Mouse (Mus musculus) megakaryocyte, embryonic 14.5 days (primary cell): ENCODE data around the gene Polr2a. TPM values are rescaled to one million over a fixed set of nuclear protein-coding genes. Genes with fewer than 3 reads are reported as not detected.

Experiments used
- H3K27me3 ChIP-seq: replicated peaks from 2 replicates; pipeline ENCODE3; 2012; ENCODE audit warnings: inconsistent platforms
- H3K36me3 ChIP-seq: replicated peaks from 2 replicates; pipeline ENCODE3; 2012; ENCODE audit warnings: low read length, inconsistent platforms, mixed read lengths
- H3K4me1 ChIP-seq: 2 replicates; pipeline ENCODE4 v1.6.1; 2012; ENCODE audit warnings: inconsistent platforms
- H3K4me3 ChIP-seq: replicated peaks from 2 replicates; pipeline ENCODE3; 2012; ENCODE audit warnings: moderate library complexity, mild to moderate bottlenecking, inconsistent platforms
- H3K9me3 ChIP-seq: 2 replicates; pipeline ENCODE4 v1.6.1; 2012; ENCODE audit warnings: inconsistent platforms
- FLI1 ChIP-seq: IDR thresholded peaks from 2 replicates; pipeline ENCODE4 v1.6.1; 2012; ENCODE audit warnings: low read length, inconsistent platforms, mixed read lengths
- GATA1 ChIP-seq: IDR thresholded peaks from 3 replicates; pipeline ENCODE4 v1.6.1; 2012; ENCODE audit warnings: mixed read lengths, low read length, inconsistent platforms, borderline replicate concordance
- polyA plus RNA-seq: library from polyadenylated mRNA; stranded (reverse); fragments of >175 nt; gene quantifications from 2 replicates; pipeline ENCODE4 v1.2.3, GENCODE M21; 2012; ENCODE audit warnings: low replicate concordance; ENCODE audit not compliant: insufficient read depth

Polr2a gene
- polyA plus RNA-seq, 1 experiment, result 36.5 TPM

GRCm38 (mm10) chr11:69766126-69766609, 7.7 kb upstream of the Polr2a start:
- Histone ChIP-seq H3K4me3 (peak overlapping the region; percentile 94), H3K36me3 (no peaks in the 10 kb centered on the region), H3K9me3 (no peaks in the 10 kb centered on the region), H3K27me3 (peaks cover 40% of the 10 kb centered on the region), H3K4me1 (peaks cover 24% of the 10 kb centered on the region)
- TF ChIP-seq GATA1 (no peak), FLI1 (no peak)

GRCm38 (mm10) chr11:69765221-69766125, 7.0 kb upstream of the Polr2a start, which contains the start of gene Zbtb4:
Gene Zbtb4 (plus strand): TSS chr11:69765912.
- no peak for TF ChIP-seq FLI1
- no peak for TF ChIP-seq GATA1
- Histone ChIP-seq H3K4me1 (peaks cover 30% of the 10 kb centered on the region), H3K36me3 (no peaks in the 10 kb centered on the region), H3K9me3 (no peaks in the 10 kb centered on the region), H3K27me3 (peaks cover 37% of the 10 kb centered on the region), H3K4me3 (peak within 1 kb of the TSS; percentile 94)

DNA sequence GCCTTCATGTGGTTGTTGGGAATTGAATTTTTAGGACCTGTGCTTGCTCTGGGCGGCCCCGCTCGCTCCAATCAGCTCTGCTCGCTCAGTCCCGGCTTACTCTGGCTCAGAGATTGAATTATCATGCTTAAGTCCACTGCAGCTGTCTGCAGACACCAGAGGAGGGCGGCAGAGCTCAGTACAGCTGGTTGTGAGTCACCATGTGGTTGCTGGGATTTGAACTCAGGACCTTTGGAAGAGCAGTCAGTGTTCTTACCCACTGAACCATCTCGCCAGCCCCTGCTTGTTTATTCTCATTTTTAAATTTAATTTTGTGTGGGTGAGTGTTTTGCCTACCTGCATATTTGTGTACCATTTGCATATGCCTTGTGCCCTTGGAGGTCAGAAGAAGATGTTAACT, 5.1 kb upstream of the Polr2a start:
- H3K9me3 ChIP-seq, result no peaks in the 10 kb centered on the region
- no peaks in the 10 kb centered on the region for H3K36me3 ChIP-seq
- TF ChIP-seq FLI1, result no peak
- H3K27me3 ChIP-seq, result peaks cover 23% of the 10 kb centered on the region
- H3K4me3 ChIP-seq, result no peak overlapping the region
- peaks cover 42% of the 10 kb centered on the region for H3K4me1 ChIP-seq

DNA sequence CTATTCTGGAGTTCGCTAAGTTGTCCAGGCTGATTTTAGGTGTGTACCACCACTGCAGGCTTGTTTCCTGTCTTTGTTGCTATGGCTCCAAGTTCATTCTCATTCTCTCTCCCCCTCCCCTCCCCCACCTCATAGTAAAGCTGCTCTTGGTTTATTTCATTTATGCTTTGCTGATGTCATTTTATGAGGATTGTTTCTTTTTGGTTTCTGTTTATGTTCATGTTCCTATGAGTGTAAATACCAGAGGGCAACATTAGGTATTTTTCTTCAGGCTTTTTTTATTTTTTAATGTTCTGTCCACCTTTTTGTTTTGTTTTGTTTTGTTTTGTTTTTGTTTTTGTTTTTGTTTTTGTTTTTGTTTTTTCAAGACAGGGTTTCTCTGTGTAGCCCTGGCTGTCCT, 3.4 kb upstream of the Polr2a start, which contains the start of gene Slc35g3:
Slc35g3 (minus strand) TSS at position 101 of the 400 bp plus-strand sequence.
- H3K27me3 ChIP-seq, result peaks cover 9% of the 10 kb centered on the region
- no peaks in the 10 kb centered on the region for H3K9me3 ChIP-seq
- peak within 1 kb of the TSS; percentile 7 for H3K4me3 ChIP-seq
- peaks cover 39% of the 10 kb centered on the region for H3K4me1 ChIP-seq
- TF ChIP-seq GATA1 (no peak), FLI1 (no peak)
- no peaks in the 10 kb centered on the region for H3K36me3 ChIP-seq

GRCm38 (mm10) chr11:69760901-69761200, 2.4 kb upstream of the Polr2a start:
- no peaks in the 10 kb centered on the region for H3K9me3 ChIP-seq
- TF ChIP-seq FLI1 (no peak), GATA1 (no peak)

DNA sequence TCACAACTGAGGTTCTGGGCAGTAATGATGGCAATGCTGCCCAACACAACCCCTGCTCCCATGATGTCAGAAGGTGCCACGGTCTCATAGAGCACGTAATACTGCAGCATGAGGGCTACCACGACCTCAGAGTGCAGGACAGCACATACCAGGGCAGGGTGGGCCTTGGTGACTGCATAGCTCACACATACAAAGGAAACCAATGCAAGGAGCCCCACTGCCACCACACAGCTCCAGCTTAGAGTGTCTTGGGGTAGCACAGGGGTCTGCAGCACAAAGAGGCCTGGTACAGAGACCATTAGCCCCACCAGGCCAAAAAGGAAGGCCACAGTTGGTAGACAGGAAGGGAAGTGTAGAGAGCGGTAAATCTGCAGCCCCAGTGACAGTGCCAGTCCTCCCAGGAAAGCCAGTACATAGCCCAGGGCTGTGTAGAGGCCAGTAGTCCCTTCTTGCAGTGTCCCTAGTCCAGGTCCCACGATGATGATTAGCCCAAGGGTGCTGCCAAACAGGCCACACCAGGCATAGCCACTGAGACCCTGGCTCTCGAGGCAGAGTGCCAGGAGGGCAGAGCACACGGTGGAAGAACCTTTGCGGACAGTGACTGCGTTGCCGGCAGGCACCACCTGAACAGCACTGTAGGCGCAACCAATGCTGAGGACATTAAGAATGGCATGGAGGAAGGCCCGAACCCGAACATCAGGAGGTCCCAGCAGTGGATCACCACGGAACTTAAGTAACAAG, 1.9 kb upstream of the Polr2a start:
- Histone ChIP-seq H3K4me3 (peak overlapping the region; percentile 94), H3K27me3 (no peaks in the 10 kb centered on the region), H3K4me1 (peaks cover 40% of the 10 kb centered on the region), H3K36me3 (no peaks in the 10 kb centered on the region), H3K9me3 (no peaks in the 10 kb centered on the region)
- TF ChIP-seq FLI1 (no peak), GATA1 (no peak)

More at GRCm38 (mm10) chr11:69760901-69761200, 2.4 kb upstream of the Polr2a start:
- H3K4me3 ChIP-seq, result peak overlapping the region; percentile 7
- H3K27me3 ChIP-seq, result peaks cover 2% of the 10 kb centered on the region
- no peaks in the 10 kb centered on the region for H3K36me3 ChIP-seq
- peaks cover 38% of the 10 kb centered on the region for H3K4me1 ChIP-seq

GRCm38 (mm10) chr11:69758971-69759721, 709 bp upstream of the Polr2a start:
- Histone ChIP-seq H3K27me3 (no peaks in the 10 kb centered on the region), H3K36me3 (no peaks in the 10 kb centered on the region), H3K9me3 (no peaks in the 10 kb centered on the region), H3K4me3 (peak overlapping the region; percentile 94), H3K4me1 (peaks cover 48% of the 10 kb centered on the region)
- TF ChIP-seq FLI1, result no peak
- no peak for TF ChIP-seq GATA1

GRCm38 (mm10) chr11:69758090-69758456, 364 bp downstream of the Polr2a start:
- Histone ChIP-seq H3K4me1 (peaks cover 56% of the 10 kb centered on the region), H3K9me3 (no peaks in the 10 kb centered on the region), H3K36me3 (no peaks in the 10 kb centered on the region), H3K4me3 (peak overlapping the region; percentile 94), H3K27me3 (no peaks in the 10 kb centered on the region)
- no peak for TF ChIP-seq FLI1
- TF ChIP-seq GATA1, result no peak

- Histone ChIP-seq H3K36me3 (no peaks in the 10 kb centered on the region), H3K27me3 (no peaks in the 10 kb centered on the region), H3K4me1 (peaks cover 62% of the 10 kb centered on the region)
Observed at GRCm38 (mm10) chr11:69757303-69758089, 941 bp downstream of the Polr2a start.

More at GRCm38 (mm10) chr11:69757303-69758089, 941 bp downstream of the Polr2a start:
- TF ChIP-seq FLI1 (no peak), GATA1 (no peak)
- Histone ChIP-seq H3K9me3 (no peaks in the 10 kb centered on the region), H3K4me3 (peak overlapping the region; percentile 94)
